Mouse (Mus musculus) brain, adult 2 months (tissue): ENCODE measurements at regions not wholly inside any gene's neighbourhood (a gene's known extent, or its start where the extent isn't known, plus 50 kb on each side); places are given as distances from the start of the nearest gene placed in this dataset.

Experiments
- DNase-seq: peaks from one replicate; pipeline ENCODE4 v3.0.0; 2011; ENCODE audit warnings: low read depth, low spot score

- no peak for DNase-seq
Observed at GRCm38 (mm10) chr2:167757157-167757780, 67.6 kb upstream of the Tmem189 start.

- no peak for DNase-seq
Observed at GRCm38 (mm10) chr2:167756721-167757120, 67.1 kb upstream of the Tmem189 start.

- no peak for DNase-seq
Observed at GRCm38 (mm10) chr2:167754929-167755551, 65.4 kb upstream of the Tmem189 start.

- DNase-seq, result peak; percentile 68
Observed at GRCm38 (mm10) chr2:167753898-167754297, 64.3 kb upstream of the Tmem189 start.

- peak; percentile 74 for DNase-seq
Observed at GRCm38 (mm10) chr2:167752805-167753556, 63.4 kb upstream of the Tmem189 start.

GRCm38 (mm10) chr2:167751585-167751984 is 62.0 kb upstream of the Tmem189 start:
- no peak for DNase-seq

- DNase-seq, result no peak
Observed at GRCm38 (mm10) chr2:167748297-167748696, 58.7 kb upstream of the Tmem189 start.

DNA sequence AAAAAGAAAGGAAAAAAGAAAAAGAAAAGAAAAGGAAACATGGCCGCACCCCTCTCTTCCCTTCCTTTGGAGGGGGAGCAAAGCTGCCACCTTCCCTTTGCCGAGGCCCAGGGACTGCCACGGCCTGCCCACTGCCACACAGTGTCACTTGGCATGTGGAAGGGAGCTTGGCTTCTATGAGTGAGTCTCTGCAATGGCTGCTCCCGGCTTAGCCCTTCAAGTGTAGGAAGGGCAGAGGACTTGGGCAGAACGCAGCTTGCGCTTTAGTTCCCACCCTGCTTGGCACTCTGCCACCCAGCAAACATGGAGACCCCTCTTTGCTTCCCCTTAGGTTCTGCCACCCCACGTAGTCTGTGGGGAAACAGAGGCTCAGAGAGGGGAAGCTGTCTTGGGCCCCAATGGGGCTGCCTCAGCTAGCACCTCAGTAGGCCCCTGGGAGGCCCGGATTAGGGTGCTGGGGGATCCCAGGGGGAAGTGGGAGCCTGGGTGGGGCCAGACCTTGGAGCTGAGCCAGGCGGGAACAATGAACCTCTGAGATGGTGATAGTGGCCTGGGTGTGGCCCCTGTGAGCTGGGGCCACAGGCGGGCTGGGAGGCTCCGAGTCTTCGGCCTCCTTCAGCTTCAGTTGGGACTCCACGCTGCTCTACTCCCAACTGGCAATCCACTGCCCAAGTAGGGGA is 57.7 kb upstream of the Tmem189 start:
- no peak for DNase-seq

DNA sequence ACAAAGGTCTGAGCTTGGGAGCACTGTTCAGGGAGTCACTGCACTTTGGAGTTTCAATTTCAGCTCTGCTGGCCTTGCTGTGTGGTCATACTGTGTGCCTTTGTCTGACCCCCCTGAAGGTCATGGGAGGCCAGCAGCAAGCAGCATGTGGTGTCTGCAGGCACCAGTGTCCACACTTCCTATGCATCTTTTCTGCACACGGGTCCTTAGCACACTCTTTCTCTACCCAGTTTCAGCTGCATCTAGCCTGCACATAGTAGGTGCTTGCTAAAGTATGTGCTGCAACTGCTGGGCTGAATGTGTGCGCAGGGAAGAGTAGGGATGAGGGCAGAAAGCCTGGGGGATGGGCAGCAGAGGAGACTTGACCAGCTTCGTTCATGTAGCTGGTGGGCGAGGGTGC is 56.7 kb upstream of the Tmem189 start:
- no peak for DNase-seq

GRCm38 (mm10) chr2:167745409-167745808 is 55.8 kb upstream of the Tmem189 start:
- DNase-seq, result no peak

GRCm38 (mm10) chr2:167744080-167744479 is 54.5 kb upstream of the Tmem189 start:
- no peak for DNase-seq

GRCm38 (mm10) chr2:167742479-167742878 is 52.9 kb upstream of the Tmem189 start:
- no peak for DNase-seq

- DNase-seq, result peak; percentile 23
Observed at GRCm38 (mm10) chr2:167740516-167741189, 51.0 kb upstream of the Tmem189 start.
